Comparison of ENCODE assay signal across 8 mouse cellular contexts in genomic region chr2:155082121-155082803, GRCm38 (mm10). TPM values are rescaled to one million over a fixed set of nuclear protein-coding genes. Genes with fewer than 3 reads are reported as not detected.
DNase-seq lines count a peak whose midpoint lies in the region; ATAC-seq and TF ChIP-seq lines count a peak whose summit lies in the region.

No protein-coding gene starts in this region.

- intact Hi-C loops in gastrocnemius, adult 2 months (cut with DNase I): loop anchor here (5.0 kb wide), 2 partner anchors 50 to 90 kb away; partner anchors contain the start of gene Itch

- no peaks in the 10 kb centered on the region for H3K36me3 ChIP-seq in testis, adult 2 months (ENCODE audit: control insufficient read depth, insufficient read depth, low read length)
- no peaks in the 10 kb centered on the region for H3K36me3 ChIP-seq in kidney, embryonic 15.5 days
- H3K36me3 ChIP-seq in liver, embryonic 13.5 days: no peaks in the 10 kb centered on the region

- no peak overlapping the region for H3K4me2 ChIP-seq in kidney, embryonic 15.5 days
- H3K4me2 ChIP-seq in liver, embryonic 13.5 days: no peak overlapping the region

- H3K27ac ChIP-seq in testis, adult 2 months (ENCODE audit: control insufficient read depth, insufficient read depth, low read depth, low read length): no peak overlapping the region
- no peak overlapping the region for H3K27ac ChIP-seq in gastrocnemius, adult 2 months
- H3K27ac ChIP-seq in kidney, embryonic 15.5 days: no peak overlapping the region
- H3K27ac ChIP-seq in liver, embryonic 13.5 days: no peak overlapping the region

- no peak overlapping the region for H3K4me3 ChIP-seq in testis, adult 2 months (ENCODE audit: control insufficient read depth, low read depth, low read length)
- no peak overlapping the region for H3K4me3 ChIP-seq in gastrocnemius, adult 2 months
- no peak overlapping the region for H3K4me3 ChIP-seq in kidney, embryonic 15.5 days (replicated peaks)
- no peak overlapping the region for H3K4me3 ChIP-seq in liver, embryonic 13.5 days (replicated peaks)

- peak; percentile 65; the same call in 1 of the 2 replicates for TF ChIP-seq CTCF in testis, adult 2 months (IDR thresholded peaks at IDR 0.05; ENCODE audit: control insufficient read depth, insufficient read depth, insufficient replicate concordance, low read depth, low read length)
- TF ChIP-seq CTCF in gastrocnemius, adult 2 months (IDR thresholded peaks at IDR 0.05): peak; percentile 83

- H3K4me1 ChIP-seq in testis, adult 2 months (ENCODE audit: control insufficient read depth, insufficient read depth, low read length): no peaks in the 10 kb centered on the region
- H3K4me1 ChIP-seq in kidney, embryonic 15.5 days: no peaks in the 10 kb centered on the region
- peaks cover 4% of the 10 kb centered on the region for H3K4me1 ChIP-seq in liver, embryonic 13.5 days (replicated peaks)

- 14% methylated on average over 8 of the region's 8 CpGs for WGBS in kidney, embryonic 15.5 days
- WGBS in liver, embryonic 13.5 days (ENCODE audit: insufficient replicate concordance): 13% methylated on average over 8 of the region's 8 CpGs

- no peak overlapping the region for H3K9ac ChIP-seq in kidney, embryonic 15.5 days
- no peak overlapping the region for H3K9ac ChIP-seq in liver, embryonic 13.5 days

- no peaks in the 10 kb centered on the region for H3K9me3 ChIP-seq in kidney, embryonic 15.5 days (replicated peaks)
- no peaks in the 10 kb centered on the region for H3K9me3 ChIP-seq in liver, embryonic 13.5 days (replicated peaks)

- no peak for DNase-seq in testis, postnatal 14 days (ENCODE audit: low spot score)
- peak; percentile 56 for DNase-seq in cerebellum, adult 8-10 months
- peak; percentile 75 for DNase-seq in gastrocnemius, adult 2 months
- peak; percentile 34 for DNase-seq in liver, embryonic 13.5 days
- peak; percentile 38 for DNase-seq in ovary, adult 18-20 months (ENCODE audit: low spot score)
- DNase-seq in thymus, postnatal 0 days (ENCODE audit: low spot score): peak; percentile 62

- TF ChIP-seq POLR2A in testis, adult 2 months (IDR thresholded peaks at IDR 0.05; ENCODE audit: control insufficient read depth, low read depth, low read length): no peak

- H3K27me3 ChIP-seq in testis, adult 2 months (ENCODE audit: control insufficient read depth, insufficient read depth, low read length): no peaks in the 10 kb centered on the region
- no peaks in the 10 kb centered on the region for H3K27me3 ChIP-seq in kidney, embryonic 15.5 days
- no peaks in the 10 kb centered on the region for H3K27me3 ChIP-seq in liver, embryonic 13.5 days

- ATAC-seq in kidney, embryonic 15.5 days (replicated peaks; ENCODE audit: low FRiP score): peak; percentile 88
- peak; percentile 82 for ATAC-seq in liver, embryonic 13.5 days (ENCODE audit: low read depth)

RNA-seq across cellular contexts. Expression of gene Ahcy, which starts 8.0 kb away (rescaled TPM):
- 28.3 and 30.3 TPM in 2 replicates for polyA plus RNA-seq in testis, adult 2 months (2012; rRNA removed)
- 10 to 100 TPM; 13.9 to 19.0 TPM for total RNA-seq in gastrocnemius, adult 2 months (2021)
- 75.5 and 80.4 TPM in 2 replicates for polyA plus RNA-seq in kidney, embryonic 15.5 days (2015; fragmentation: Nextera tagmentation; extraction: Ambion mirVana)
- 63.1 and 65.3 TPM in 2 replicates for polyA plus RNA-seq in liver, embryonic 13.5 days (2015; fragmentation: Nextera tagmentation; extraction: Ambion mirVana)
- 50.9 and 53.8 TPM in 2 replicates for polyA plus RNA-seq in thymus, postnatal 0 days (2015; fragmentation: Nextera tagmentation; extraction: Ambion mirVana)

RNA-seq across cellular contexts. Expression of gene Itch, which starts 51.0 kb away (rescaled TPM):
- 6.6 and 8.1 TPM in 2 replicates for polyA plus RNA-seq in testis, adult 2 months (2012; rRNA removed)
- total RNA-seq in gastrocnemius, adult 2 months (2021): 10 to 100 TPM; 20.1 to 21.6 TPM
- polyA plus RNA-seq in kidney, embryonic 15.5 days (2015; fragmentation: Nextera tagmentation; extraction: Ambion mirVana): 60.9 and 63.1 TPM in 2 replicates
- polyA plus RNA-seq in liver, embryonic 13.5 days (2015; fragmentation: Nextera tagmentation; extraction: Ambion mirVana): 14.6 and 18.9 TPM in 2 replicates
- 30.8 and 36.7 TPM in 2 replicates for polyA plus RNA-seq in thymus, postnatal 0 days (2015; fragmentation: Nextera tagmentation; extraction: Ambion mirVana)
